Mouse (Mus musculus): ENCODE results near the gene Mbd4.

Gene Mbd4

DNA sequence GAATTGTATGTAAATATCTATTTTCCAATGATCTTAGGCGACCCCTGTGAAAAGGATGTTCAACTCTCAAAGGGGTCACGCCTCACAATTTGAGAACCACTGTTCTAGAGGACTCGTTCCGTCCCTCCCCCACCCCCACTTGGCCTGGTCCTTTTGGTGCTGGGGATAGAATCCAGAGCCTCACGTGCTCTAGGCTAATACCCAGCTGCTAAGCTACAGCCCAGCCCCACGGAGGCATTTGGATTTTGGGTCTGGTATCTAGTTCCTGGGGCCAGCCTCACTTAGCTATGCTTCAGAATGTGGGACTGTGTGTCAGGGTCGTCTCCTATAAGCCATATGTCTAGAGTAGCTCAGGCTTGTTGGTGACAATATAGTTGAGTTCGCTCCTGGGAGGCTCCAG, 41.6 kb downstream of the Mbd4 start:
- DNase-seq (ENCODE audit: low read depth, low spot score): no peak

DNA sequence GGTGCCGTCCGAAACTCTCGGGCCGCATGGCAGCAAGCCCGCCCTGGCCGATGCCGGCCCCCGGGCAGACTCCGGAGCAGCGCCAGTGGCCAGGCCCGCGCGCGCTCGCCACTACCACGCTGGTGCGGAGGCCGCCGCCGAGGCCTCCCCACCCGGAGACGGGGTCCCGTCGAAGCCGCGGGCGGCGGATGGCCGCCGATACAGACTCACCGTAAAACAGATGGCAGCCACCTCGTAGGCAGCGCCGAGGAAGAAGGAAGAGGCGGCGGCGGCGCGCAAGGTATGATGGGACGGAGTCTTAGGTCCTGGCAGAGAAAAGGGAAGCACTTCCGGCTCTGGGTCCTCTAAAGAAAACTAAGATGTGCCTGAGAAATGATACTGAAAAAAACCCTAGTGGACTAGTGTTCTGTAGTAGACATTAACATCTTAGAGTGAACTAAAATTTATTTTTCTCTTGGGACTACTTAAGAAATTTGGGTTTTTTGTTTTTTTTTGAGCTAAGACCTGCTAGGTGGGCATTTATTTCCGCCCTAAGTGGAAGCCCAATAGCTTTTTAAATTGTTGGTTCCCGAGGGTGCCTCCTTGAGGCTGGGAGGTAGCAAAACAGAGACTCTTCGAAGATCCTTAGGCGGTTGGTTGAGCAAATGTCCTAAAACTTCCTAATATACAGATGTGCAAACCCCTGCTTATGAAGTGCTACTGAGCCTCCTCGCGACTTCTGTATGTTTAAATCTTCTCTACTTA, 44.5 kb downstream of the Mbd4 start, which contains the start of gene Rpl32:
TSS of gene Rpl32 (minus strand) at position 260 of the 744 bp plus-strand sequence.
- peak; percentile 89 for DNase-seq (ENCODE audit: low read depth, low spot score)

DNA sequence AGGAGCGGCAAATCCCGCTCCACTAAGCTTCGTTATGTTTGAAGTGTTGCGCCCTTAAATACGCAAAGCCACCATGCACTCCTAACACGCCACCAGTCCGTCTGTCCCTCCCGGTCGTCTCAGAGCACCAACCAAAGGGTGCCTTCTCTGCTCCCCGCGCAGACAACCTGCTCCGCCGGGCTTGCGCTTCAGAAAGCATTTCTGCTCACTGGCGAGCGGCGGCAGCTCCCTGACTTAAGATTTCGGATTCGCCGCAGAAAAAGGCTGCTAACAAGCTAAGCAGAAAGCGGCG, 45.0 kb downstream of the Mbd4 start:
- DNase-seq (ENCODE audit: low read depth, low spot score): no peak

DNA sequence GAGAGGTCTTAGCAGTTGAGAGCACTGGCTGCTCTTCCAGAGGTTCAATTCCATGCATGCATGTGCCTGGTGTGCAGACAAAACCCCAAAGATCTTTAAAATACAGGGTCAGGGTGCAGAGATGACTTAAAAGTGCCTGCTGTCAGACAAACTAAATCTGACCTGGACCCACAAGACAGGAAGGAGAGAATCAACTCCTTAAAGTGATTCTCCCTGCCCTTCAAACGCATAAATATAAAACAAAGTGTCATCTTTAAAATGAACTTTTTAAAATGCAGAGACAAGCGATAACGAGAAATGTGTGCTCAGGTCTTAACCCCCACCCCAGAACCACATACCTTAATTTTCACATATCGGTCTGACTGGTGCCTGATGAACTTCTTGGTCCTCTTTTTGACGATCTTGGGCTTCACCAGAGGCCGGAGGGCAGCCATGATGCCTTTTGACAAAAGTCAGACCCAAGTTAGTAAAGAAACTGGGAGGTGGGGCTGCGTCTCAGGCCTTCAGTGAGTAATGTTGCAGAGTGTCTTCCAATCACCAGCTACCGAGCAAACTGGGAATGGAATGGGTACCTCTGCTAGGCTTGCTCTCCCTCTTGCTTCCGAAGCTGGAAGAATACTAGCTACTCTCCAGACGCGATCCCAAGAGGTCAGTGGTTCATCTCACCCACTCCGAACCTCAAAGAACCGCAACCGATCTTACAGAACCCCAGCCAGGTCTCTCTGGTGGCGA, 45.5 kb downstream of the Mbd4 start:
- DNase-seq (ENCODE audit: low read depth, low spot score): no peak

DNA sequence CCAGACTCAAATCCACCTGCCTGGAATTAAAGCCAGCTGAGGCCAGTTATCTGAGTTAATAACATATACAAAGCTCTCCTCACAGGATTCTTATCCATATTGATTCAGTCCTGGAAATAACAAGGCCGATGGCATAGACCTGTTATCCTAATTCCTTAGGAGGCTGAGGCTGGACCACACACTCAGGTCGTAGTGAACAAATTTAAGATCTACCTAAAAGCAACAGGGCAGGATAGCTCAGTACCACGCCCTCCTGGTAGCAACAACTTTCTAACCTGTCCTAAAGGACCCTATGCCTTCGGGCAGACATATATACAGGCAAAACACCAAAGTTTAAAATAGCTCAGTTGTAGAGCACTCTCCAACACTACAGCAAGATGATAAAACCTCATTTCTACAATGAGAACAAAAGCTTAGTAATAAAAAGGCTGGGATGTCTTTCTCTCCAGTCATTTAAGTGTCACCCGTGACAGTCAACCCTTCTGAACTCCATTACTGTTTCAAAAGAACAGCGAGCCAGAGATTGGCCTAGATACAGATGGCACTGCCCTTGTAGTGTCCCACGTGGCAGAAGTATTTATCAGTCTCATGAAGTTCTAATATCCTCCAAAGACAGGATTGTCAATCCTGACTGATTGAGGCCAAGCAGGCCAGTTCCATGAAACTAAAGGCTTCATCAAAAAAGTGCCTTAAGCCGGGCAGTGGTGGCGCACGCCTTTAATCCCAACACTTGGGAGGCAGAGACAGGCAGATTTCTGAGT, 48.6 kb downstream of the Mbd4 start:
- no peak for DNase-seq (ENCODE audit: low read depth, low spot score)

DNA sequence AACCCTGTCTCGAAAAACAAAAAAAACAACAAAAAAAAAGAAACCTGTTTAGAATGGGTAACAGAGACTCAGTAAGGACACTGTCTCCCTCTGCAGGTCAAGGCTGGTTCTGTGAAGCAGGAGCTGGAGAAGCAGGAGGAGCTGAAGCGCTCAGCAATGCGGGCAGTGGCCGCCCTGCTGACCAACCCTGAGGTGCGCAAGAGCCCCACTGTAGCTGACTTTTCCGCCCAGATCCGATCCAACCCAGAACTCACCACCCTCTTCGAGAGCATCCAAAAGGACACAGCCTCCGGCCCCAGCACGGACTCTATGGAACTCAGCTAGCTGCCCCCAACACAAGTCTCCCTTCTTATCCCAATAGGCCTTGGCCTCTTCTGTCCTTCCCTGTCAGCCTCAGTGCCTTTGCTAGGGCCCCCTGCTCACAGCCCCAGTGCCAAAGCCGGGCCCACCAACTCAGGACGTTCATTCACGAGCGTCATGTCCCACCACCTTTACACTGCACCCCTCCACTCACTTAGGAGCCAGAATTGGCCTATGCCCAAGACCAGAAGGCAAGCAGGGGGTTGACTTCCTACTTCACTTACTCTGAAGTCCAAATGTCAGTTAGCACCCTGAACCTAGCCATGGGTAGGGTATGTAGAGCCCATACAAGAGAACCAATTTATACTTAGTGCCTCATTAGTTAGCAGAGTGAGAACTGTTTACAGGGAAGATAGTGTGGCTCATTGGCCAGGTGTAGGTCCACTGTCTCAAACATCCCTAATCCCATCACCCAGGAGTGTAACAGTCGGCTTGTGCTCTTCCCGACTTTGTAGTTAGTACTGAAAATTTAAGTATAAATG, 49.4 kb downstream of the Mbd4 start:
- no peak for DNase-seq (ENCODE audit: low read depth, low spot score)

DNA sequence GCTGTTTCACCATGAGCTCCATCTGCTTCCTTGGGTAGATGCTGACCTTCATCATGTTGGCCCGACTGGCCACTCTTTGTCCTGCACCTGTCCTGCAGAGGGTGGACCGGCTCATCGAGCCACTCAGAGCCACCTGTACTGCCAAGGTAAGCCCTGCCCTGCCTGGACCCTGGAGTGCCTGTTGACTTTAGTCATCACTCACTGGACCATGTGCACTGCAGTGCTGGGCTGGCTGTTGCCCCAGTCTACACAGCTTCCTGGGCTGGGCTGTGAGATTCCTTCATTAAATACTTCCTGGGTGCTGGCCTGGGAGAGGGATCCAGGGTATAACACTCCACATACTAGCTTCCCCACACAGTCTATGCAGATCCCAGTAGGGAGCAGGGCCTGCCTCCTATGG, 51.4 kb downstream of the Mbd4 start:
- DNase-seq (ENCODE audit: low read depth, low spot score): no peak

DNA sequence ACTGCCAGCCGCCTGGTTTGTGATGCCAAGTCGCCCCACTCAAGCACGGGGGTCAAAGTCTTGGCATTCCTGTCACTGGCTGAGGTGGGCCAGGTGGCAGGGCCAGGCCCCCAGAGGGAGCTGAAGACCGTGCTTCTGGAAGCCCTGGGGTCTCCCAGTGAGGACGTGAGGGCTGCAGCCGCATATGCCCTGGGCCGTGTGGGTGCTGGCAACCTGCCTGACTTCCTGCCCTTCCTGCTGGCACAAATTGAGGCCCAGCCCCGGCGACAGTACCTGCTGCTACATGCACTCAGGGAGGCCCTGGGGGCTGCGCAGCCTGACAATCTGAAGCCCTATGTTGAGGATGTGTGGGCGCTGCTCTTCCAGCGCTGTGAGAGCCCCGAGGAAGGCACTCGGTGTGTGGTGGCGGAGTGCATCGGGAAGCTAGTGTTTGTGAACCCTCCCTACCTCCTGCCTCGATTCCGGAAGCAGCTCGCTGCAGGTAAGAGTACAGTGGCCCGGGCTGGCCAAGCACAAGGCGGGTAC, 60.4 kb downstream of the Mbd4 start:
- no peak for DNase-seq (ENCODE audit: low read depth, low spot score)

DNA sequence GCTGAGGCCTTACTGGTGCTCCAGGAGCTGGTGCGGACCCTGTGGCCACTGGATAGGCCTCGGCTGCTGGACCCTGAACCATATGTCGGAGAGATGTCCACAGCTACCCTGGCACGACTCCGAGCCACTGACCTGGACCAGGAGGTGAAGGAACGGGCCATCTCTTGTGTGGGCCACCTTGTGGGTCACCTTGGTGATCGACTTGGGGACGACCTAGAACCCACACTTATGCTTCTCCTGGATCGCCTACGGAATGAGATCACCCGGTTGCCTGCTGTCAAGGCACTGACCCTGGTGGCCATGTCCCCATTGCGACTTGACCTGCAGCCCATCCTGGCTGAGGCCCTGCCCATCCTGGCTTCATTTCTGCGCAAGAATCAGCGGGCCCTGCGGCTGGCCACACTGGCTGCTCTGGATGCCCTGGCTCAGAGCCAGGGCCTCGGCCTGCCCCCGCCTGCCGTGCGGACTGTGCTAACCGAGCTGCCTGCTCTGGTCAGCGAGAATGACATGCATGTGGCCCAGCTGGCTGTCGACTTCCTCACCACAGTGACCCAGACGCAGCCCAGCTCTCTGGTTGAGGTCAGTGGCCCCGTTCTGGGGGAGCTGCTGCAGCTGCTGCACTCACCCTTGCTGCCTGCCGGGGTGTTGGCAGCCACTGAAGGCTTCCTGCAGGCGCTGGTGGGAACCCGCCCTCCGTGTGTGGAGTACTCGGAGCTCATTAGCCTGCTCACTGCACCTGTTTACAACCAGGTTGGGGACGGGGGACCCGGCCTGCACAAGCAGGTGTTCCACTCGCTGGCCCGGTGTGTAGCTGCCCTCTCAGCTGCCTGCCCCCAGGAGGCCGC, 61.1 kb downstream of the Mbd4 start:
- no peak for DNase-seq (ENCODE audit: low read depth, low spot score)

DNA sequence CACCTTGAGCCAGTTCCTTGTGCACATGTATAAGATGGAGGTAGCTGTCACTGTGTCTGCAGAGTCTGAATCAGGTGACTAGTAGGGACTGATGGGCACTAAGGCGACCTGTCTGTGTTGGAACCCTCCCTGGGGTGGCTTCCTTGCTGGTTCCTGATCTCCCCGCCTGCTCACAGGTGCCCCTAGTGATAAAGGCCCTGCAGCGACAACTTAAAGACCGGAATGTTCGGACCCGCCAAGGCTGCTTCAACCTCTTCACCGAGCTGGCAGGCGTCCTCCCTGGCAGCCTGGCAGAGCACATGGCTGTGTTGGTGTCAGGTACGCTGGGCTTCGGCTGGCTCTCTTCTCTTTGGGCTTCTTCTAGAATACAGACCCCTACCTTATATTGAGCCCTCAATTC, 62.2 kb downstream of the Mbd4 start:
- no peak for DNase-seq (ENCODE audit: low read depth, low spot score)
